Mouse (Mus musculus): ENCODE measurements around the gene Akt2. TPM values are rescaled to one million over a fixed set of nuclear protein-coding genes. Genes with fewer than 3 reads are reported as not detected.

The Akt2 gene
- polyA plus RNA-seq (2021; fragmentation: Nextera tagmentation), result 106 and 111 TPM in 2 replicates
- long read RNA-seq, experiment 1, full-length matches to known transcripts, result 66 of 134 reads
- long read RNA-seq, experiment 1, partial matches to known transcripts, result 35 of 134 reads
- long read RNA-seq, experiment 1, other reads (novel, unspliced or antisense), result 33 of 134 reads
- long read RNA-seq, experiment 2, full-length matches to known transcripts, result 290 of 380 reads
- long read RNA-seq, experiment 2, partial matches to known transcripts, result 25 of 380 reads
- long read RNA-seq, experiment 2, other reads (novel, unspliced or antisense), result 65 of 380 reads

GRCm38 (mm10) chr7:27591266-27592216 lies at the start of gene Akt2:
Akt2 (plus strand) TSS chr7:27591552.

DNA sequence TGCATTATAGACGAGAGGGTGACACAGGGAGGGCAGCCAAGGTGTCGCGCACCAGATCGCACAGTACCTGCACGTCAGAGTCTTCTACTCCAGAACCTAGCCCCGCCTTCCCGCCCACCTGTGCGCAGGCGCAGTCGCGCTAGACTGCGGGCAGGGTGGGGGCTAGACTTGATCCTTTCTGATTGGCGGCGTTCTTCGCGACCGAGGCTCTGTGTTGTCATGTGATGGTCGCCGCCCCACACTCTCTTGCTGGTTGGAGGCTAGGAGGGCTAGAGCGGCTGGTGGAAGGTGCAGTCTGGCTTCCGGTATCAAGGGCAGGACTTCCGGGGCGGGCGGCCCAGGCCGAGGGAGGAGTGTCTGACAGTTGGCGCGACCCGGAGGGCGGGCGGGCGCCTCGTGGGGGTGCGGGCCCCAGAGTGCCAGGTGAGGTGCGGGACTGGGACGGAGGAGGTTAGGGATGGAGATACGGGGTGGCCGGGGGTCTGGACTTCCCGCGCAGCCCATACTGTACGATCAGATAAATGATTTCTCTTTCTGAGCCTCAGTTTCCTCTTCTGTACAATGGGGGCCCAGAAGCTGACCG lies 38.3 kb upstream of the Akt2 start, which contains the start of the genes Pld3 and 2310022A10Rik:
TSS of gene Pld3 (minus strand) at position 288 of the 583 bp plus-strand sequence.
TSS of gene 2310022A10Rik (plus strand) at position 303 of the 583 bp plus-strand sequence.

GRCm38 (mm10) chr7:27653681-27654437 lies 62.5 kb downstream of the Akt2 start, which contains the start of gene Ttc9b:
Ttc9b (plus strand) TSS chr7:27653915.

GRCm38 (mm10) chr7:27674522-27675221 lies 83.3 kb downstream of the Akt2 start, which contains the start of gene Map3k10:
Map3k10 (minus strand) TSS chr7:27674598.

DNA sequence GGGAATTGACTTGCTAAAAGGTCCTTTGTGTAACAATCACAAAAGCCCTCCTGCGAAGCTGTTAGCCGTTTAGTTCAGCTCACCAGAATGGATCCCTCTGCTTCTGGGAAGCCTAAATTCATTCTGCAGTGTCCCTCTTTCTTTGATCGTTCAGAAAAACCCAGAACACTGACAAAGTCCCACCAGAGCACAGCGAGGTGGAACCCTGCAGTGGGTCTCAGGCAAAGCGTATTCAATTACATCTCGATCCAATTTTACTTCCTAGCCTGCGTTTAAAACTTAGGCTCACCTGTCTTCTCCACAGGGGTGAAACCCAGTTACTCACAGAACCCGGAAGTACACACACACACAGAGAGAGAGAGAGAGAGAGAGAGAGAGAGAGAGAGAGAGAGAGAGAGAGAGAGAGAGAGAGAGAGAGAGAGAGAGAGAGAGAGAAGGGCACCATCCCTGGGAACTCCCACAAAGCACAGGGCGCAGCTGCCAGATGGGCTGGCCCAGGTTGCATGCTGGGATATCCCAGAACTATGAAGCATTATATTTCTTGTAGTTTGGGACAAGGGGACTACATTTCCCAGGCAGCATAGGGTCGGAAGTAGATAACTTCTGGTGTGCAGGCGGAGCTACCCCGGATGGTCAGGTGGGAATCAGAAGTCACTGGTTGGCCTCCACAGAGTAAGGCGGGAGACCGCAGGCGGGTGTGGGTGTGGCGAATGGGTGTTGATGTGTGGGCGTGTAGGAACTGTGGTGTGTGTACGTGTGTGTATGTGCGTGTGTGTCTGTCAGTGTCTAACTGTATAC lies 97.7 kb downstream of the Akt2 start, which contains the start of gene Zfp607b:
TSS of gene Zfp607b (plus strand) at position 526 of the 798 bp plus-strand sequence.

Other genes with a start within 250 kb of the Akt2 start
- 2.9 and 3.8 TPM in 2 replicates for gene Shkbp1, start 235.5 kb upstream of the Akt2 start, polyA plus RNA-seq (2021; fragmentation: Nextera tagmentation)
- not detected in 2 replicates for gene Gm20479, start 234.1 kb upstream of the Akt2 start, polyA plus RNA-seq (2021; fragmentation: Nextera tagmentation)
- 2.6 and 2.7 TPM in 2 replicates for gene Sptbn4, start 143.9 kb upstream of the Akt2 start, polyA plus RNA-seq (2021; fragmentation: Nextera tagmentation)
- 41.8 and 47.3 TPM in 2 replicates for gene Blvrb, start 143.6 kb upstream of the Akt2 start, polyA plus RNA-seq (2021; fragmentation: Nextera tagmentation)
- 3.2 and 4.1 TPM in 2 replicates for gene Sertad3, start 117.8 kb upstream of the Akt2 start, polyA plus RNA-seq (2021; fragmentation: Nextera tagmentation)
- gene Sertad1, start 104.6 kb upstream of the Akt2 start, polyA plus RNA-seq (2021; fragmentation: Nextera tagmentation), result 10.4 and 13.1 TPM in 2 replicates
- gene Prx, start 92.2 kb upstream of the Akt2 start, polyA plus RNA-seq (2021; fragmentation: Nextera tagmentation), result 0.05 and 0.15 TPM in 2 replicates
- gene Hipk4, start 68.3 kb upstream of the Akt2 start, polyA plus RNA-seq (2021; fragmentation: Nextera tagmentation), result 7.2 and 14.8 TPM in 2 replicates
- gene Pld3, start 38.3 kb upstream of the Akt2 start, polyA plus RNA-seq (2021; fragmentation: Nextera tagmentation), result 471 and 602 TPM in 2 replicates
- gene 2310022A10Rik, start 38.3 kb upstream of the Akt2 start, polyA plus RNA-seq (2021; fragmentation: Nextera tagmentation), result 13.2 and 14.3 TPM in 2 replicates
- gene Ttc9b, start 62.4 kb downstream of the Akt2 start, polyA plus RNA-seq (2021; fragmentation: Nextera tagmentation), result 37.4 and 60.6 TPM in 2 replicates
- gene Map3k10, start 83.0 kb downstream of the Akt2 start, polyA plus RNA-seq (2021; fragmentation: Nextera tagmentation), result 9.6 and 9.7 TPM in 2 replicates
- gene Zfp607b, start 97.8 kb downstream of the Akt2 start, polyA plus RNA-seq (2021; fragmentation: Nextera tagmentation), result 2.6 and 4.0 TPM in 2 replicates
- 6.1 and 8.2 TPM in 2 replicates for gene Zfp60, start 139.8 kb downstream of the Akt2 start, polyA plus RNA-seq (2021; fragmentation: Nextera tagmentation)
- gene Zfp626, start 215.6 kb downstream of the Akt2 start, polyA plus RNA-seq (2021; fragmentation: Nextera tagmentation), result 0.43 and 0.70 TPM in 2 replicates
- gene Zfp59, start 247.1 kb downstream of the Akt2 start, polyA plus RNA-seq (2021; fragmentation: Nextera tagmentation), result 2.2 and 2.8 TPM in 2 replicates

Measured in layer of hippocampus, adult 6 months (tissue).